Mouse (Mus musculus) left cerebral cortex, postnatal 36 days (tissue): ENCODE results near the gene Ccr7. TPM values are rescaled to one million over a fixed set of nuclear protein-coding genes. Genes with fewer than 3 reads are reported as not detected.

Source experiments
- DNase-seq, 2 experiments: peaks; one replicate each; pipeline ENCODE4 v3.0.0; 2021 to 2022; ENCODE audit warnings: low spot score in 2 of 2, mixed read lengths in 1 of 2
- intact Hi-C: fragments of 180-260 bp; cut with DNase I; formaldehyde crosslinking; loops from one replicate; pipeline ENCODE4 v1.15.1; 2025
- total RNA-seq, 2 experiments: library from RNA; stranded (reverse); gene quantifications; 2 replicates each; pipeline ENCODE4 v1.2.3; 2021

The Ccr7 gene
- total RNA-seq, 2 experiments from 2014 or later = not detected

- no peak for DNase-seq
- intact Hi-C loops = no loop called here
Observed at GRCm38 (mm10) chr11:99101693-99102092, 53.2 kb downstream of the Ccr7 start.

- intact Hi-C loops = no loop called here
- no peak for DNase-seq
Observed at GRCm38 (mm10) chr11:99100215-99100614, 54.7 kb downstream of the Ccr7 start.

- DNase-seq = no peak
- intact Hi-C loops = no loop called here
Observed at GRCm38 (mm10) chr11:99099516-99099915, 55.4 kb downstream of the Ccr7 start.

GRCm38 (mm10) chr11:99098924-99099323 lies 56.0 kb downstream of the Ccr7 start:
- intact Hi-C loops = no loop called here
- no peak for DNase-seq

GRCm38 (mm10) chr11:99096996-99097774 lies 57.7 kb downstream of the Ccr7 start:
- intact Hi-C loops = no loop called here
- DNase-seq = no peak

- intact Hi-C loops = no loop called here
- no peak for DNase-seq
Observed at GRCm38 (mm10) chr11:99096417-99096816, 58.5 kb downstream of the Ccr7 start.

GRCm38 (mm10) chr11:99095759-99096158 lies 59.1 kb downstream of the Ccr7 start:
- DNase-seq = no peak
- intact Hi-C loops = no loop called here

- intact Hi-C loops = no loop called here
- DNase-seq = no peak
Observed at GRCm38 (mm10) chr11:99094911-99095676, 59.8 kb downstream of the Ccr7 start.

Other genes with a start within 250 kb of the Ccr7 start
- under 1 TPM; 0.39 to 0.47 TPM for gene Cdc6, start 247.3 kb downstream of the Ccr7 start, total RNA-seq
- gene Rara, start 227.3 kb downstream of the Ccr7 start, total RNA-seq = 10 to 100 TPM; 10.5 to 11.6 TPM
- 1 to 10 TPM; 2.0 TPM for gene Gjd3, start 172.1 kb downstream of the Ccr7 start, total RNA-seq
- 1 to 10 TPM in 1 of 2 experiments, under 1 TPM in 1; 0.66 to 1.8 TPM for gene Top2a, start 130.9 kb downstream of the Ccr7 start, total RNA-seq
- 10 to 100 TPM; 72.0 to 90.9 TPM for gene Igfbp4, start 113.8 kb downstream of the Ccr7 start, total RNA-seq
- under 1 TPM; 0.45 to 0.54 TPM for gene Tns4, start 65.8 kb downstream of the Ccr7 start, total RNA-seq
- 10 to 100 TPM; 53.0 to 65.2 TPM for gene Smarce1, start 75.9 kb upstream of the Ccr7 start, total RNA-seq
- gene Krt222, start 89.0 kb upstream of the Ccr7 start, total RNA-seq = 10 to 100 TPM; 31.2 to 37.7 TPM
- gene Krt24, start 130.2 kb upstream of the Ccr7 start, total RNA-seq = not detected
- gene Krt25, start 167.9 kb upstream of the Ccr7 start, total RNA-seq = not detected
- gene Krt26, start 182.9 kb upstream of the Ccr7 start, total RNA-seq = not detected
- gene Krt27, start 196.0 kb upstream of the Ccr7 start, total RNA-seq = not detected
- not detected for gene Krt28, start 219.8 kb upstream of the Ccr7 start, total RNA-seq
- 10 to 100 TPM in 1 of 2 experiments, 1 to 10 TPM in 1; 9.7 to 12.4 TPM for gene Krt10, start 234.3 kb upstream of the Ccr7 start, total RNA-seq